ENCODE assay signal across 15 mouse cellular contexts in genomic region chr10:95879983-95880934, GRCm38 (mm10). TPM values are rescaled to one million over a fixed set of nuclear protein-coding genes. Genes with fewer than 3 reads are reported as not detected.
DNase-seq lines count a peak whose midpoint lies in the region; ATAC-seq and TF ChIP-seq lines count a peak whose summit lies in the region.
"Had no signal": no experiment of that assay in that cellular context is flagged by ENCODE, and none has a peak within 500 bp of the region (broad histone marks: within the 10 kb centered on the region; RNA-seq: fewer than 3 reads in every experiment).

No protein-coding gene starts in this region.

- H3K4me3 ChIP-seq in kidney, adult 2 months (ENCODE audit: insufficient read depth, low read depth, low read length), result peak overlapping the region; percentile 17
- peak overlapping the region; percentile 16 for H3K4me3 ChIP-seq in bone marrow macrophage, adult 2 months (ENCODE audit: insufficient read depth, low read length)
- H3K4me3 ChIP-seq in liver, postnatal 0 days (ENCODE audit: low read depth, low read length), result peak overlapping the region; percentile 33
- H3K4me3 ChIP-seq: heart, embryonic 12.5 days; left cerebral cortex, adult 2 months had no signal

- WGBS in kidney, adult 2 months, result 52% methylated on average over 17 of the region's 17 CpGs
- 55% methylated on average over 17 of the region's 17 CpGs for WGBS in liver, postnatal 0 days (ENCODE audit: insufficient replicate concordance)

- peak; percentile 6 for DNase-seq in kidney, adult 2 months
- no peak for DNase-seq in kidney, postnatal 4 days
- peak; percentile 17 to 18 for DNase-seq in B cell, adult 2 months
- DNase-seq in liver, postnatal 0 days, result no peak
- no peak for DNase-seq in cerebellum, postnatal 4 days (ENCODE audit: low spot score in 2 of 2)
- no peak for DNase-seq in urinary bladder, postnatal 14 days (ENCODE audit: low spot score)
- DNase-seq in cerebellum, postnatal 10 days, result no peak
- DNase-seq: adrenal gland, adult 8-10 months; cerebellum, postnatal 36 days had no signal

- H3K4me1 ChIP-seq in kidney, adult 2 months (ENCODE audit: control insufficient read depth, insufficient read depth, low read length), result no peaks in the 10 kb centered on the region
- H3K4me1 ChIP-seq in bone marrow macrophage, adult 2 months (ENCODE audit: control insufficient read depth, insufficient read depth, low read length), result peaks cover 4% of the 10 kb centered on the region
- no peaks in the 10 kb centered on the region for H3K4me1 ChIP-seq in liver, postnatal 0 days (ENCODE audit: insufficient read depth)

- no peaks in the 10 kb centered on the region for H3K36me3 ChIP-seq in kidney, adult 2 months (ENCODE audit: control insufficient read depth, insufficient read depth, low read length)
- no peaks in the 10 kb centered on the region for H3K36me3 ChIP-seq in liver, postnatal 0 days (replicated peaks; ENCODE audit: insufficient read depth, low read length)
- H3K36me3 ChIP-seq: heart, embryonic 12.5 days had no signal

- TF ChIP-seq POLR2A in kidney, adult 2 months (IDR thresholded peaks at IDR 0.05; ENCODE audit: low read depth, low read length), result no peak
- no peak for TF ChIP-seq POLR2A in bone marrow macrophage, adult 2 months (IDR thresholded peaks at IDR 0.05; ENCODE audit: borderline replicate concordance, low read depth, low read length)

- H3K9me3 ChIP-seq in liver, postnatal 0 days (ENCODE audit: low read length), result no peaks in the 10 kb centered on the region; the same call in 1 of the 2 replicates
- H3K9me3 ChIP-seq: heart, embryonic 12.5 days had no signal

- no peak overlapping the region for H3K27ac ChIP-seq in kidney, adult 2 months (ENCODE audit: insufficient read depth, low read depth, low read length)
- peak overlapping the region; percentile 2; the same call in 1 of the 2 replicates for H3K27ac ChIP-seq in bone marrow macrophage, adult 2 months (ENCODE audit: insufficient read depth, low read depth, low read length)
- H3K27ac ChIP-seq in liver, postnatal 0 days (ENCODE audit: low read depth), result peak overlapping the region; percentile 57
- H3K27ac ChIP-seq: left cerebral cortex, adult 2 months had no signal

- H3K4me2 ChIP-seq in liver, postnatal 0 days (ENCODE audit: low read depth, low read length), result peak overlapping the region; percentile 29
- H3K4me2 ChIP-seq: heart, embryonic 12.5 days had no signal

- TF ChIP-seq CTCF in kidney, adult 2 months (conservative IDR thresholded peaks at IDR 0.05; ENCODE audit: insufficient read depth, insufficient read length, low read depth, low read length), result no peak
- no peak for TF ChIP-seq CTCF in bone marrow macrophage, adult 2 months (IDR thresholded peaks at IDR 0.05; ENCODE audit: low read depth, low read length)
- no peak for TF ChIP-seq CTCF in liver, postnatal 0 days (IDR thresholded peaks at IDR 0.05; ENCODE audit: low read depth)

- ATAC-seq in liver, postnatal 0 days, result no peak

- H3K9ac ChIP-seq in liver, postnatal 0 days (replicated peaks), result no peak overlapping the region
- H3K9ac ChIP-seq: heart, embryonic 12.5 days had no signal

- TF ChIP-seq EP300 in liver, postnatal 0 days (IDR thresholded peaks at IDR 0.05; ENCODE audit: low read depth), result no peak

- no peaks in the 10 kb centered on the region for H3K27me3 ChIP-seq in kidney, adult 2 months (replicated peaks; ENCODE audit: control insufficient read depth, insufficient read depth, low read length)
- no peaks in the 10 kb centered on the region for H3K27me3 ChIP-seq in liver, postnatal 0 days (ENCODE audit: insufficient read depth, low read length)
- H3K27me3 ChIP-seq: heart, embryonic 12.5 days had no signal

RNA-seq across cellular contexts. Expression of gene Gm33543, which starts 37.5 kb away (rescaled TPM):
- 1.6 and 1.9 TPM in 2 replicates for polyA plus RNA-seq in kidney, adult 2 months (2012; rRNA removed)
- polyA plus RNA-seq in bone marrow macrophage, adult 2 months (2012; ENCODE audit: insufficient read depth, insufficient read length, missing spikeins), result not detected in 2 replicates
- 1.2 and 1.4 TPM in 2 replicates for polyA plus RNA-seq in liver, postnatal 0 days (2015; fragmentation: Nextera tagmentation; extraction: Ambion mirVana)
- polyA plus RNA-seq: forebrain, embryonic 11.5 days; heart, embryonic 12.5 days; intestine, embryonic 14.5 days; neural tube, embryonic 11.5 days had no signal

Comparison
In these comparisons a context has a peak if more than half of its experiments do, and no peak if none do; other contexts are left out.
1. DNase-seq: peak in kidney, adult 2 months (single experiment) and B cell, adult 2 months (2 of 2); none in kidney, postnatal 4 days (0 of 2), liver, postnatal 0 days (single experiment), cerebellum, postnatal 4 days (0 of 2), urinary bladder, postnatal 14 days (single experiment) and cerebellum, postnatal 10 days (0 of 2).
2. Peak in every context shown above with its lines, with median percentiles within 50 percentile points of each other: H3K4me3 ChIP-seq.